Mouse (Mus musculus) telencephalon, adult 2 months (tissue): ENCODE results near the gene Mta1.
A peak's percentile ranks its signal among the peaks of the same experiment; 100 is the strongest.

Experiments
- DNase-seq: peaks from one replicate; pipeline ENCODE4 v3.0.0-alpha.2; 2011; ENCODE audit warnings: low read depth, low spot score

The Mta1 gene

DNA sequence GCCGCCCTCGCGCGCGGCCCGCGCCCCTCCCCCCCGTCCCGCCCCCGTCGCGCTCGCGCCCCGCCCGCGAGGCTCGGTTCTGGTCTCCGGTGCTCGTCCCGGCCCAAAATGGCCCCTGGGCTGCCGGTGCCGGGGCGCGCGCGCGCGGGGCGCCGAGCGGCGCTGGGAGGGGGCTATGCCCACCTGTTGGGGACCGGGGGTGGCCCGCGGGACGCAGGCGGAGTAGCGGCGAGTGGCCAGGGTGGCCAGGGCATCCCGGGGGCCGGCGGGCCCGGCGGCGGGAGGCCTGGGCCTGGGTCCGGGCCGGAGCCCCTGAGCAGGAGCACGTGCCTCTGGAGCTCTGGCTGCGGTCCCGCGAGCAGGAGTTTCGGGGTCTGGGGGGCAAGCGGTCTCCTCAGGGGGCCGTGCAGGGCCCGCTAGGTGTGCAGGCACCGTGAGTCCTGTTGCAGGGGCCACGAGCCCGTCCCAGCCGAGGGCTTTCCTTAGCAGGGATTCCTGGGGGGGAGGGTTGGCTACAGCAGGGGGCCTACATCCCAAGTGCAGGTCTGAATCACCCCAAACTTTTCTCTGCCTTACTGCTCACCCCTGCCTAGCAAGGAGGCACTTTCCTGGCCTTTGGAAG lies 563 bp downstream of the Mta1 start:
- DNase-seq, result no peak

DNA sequence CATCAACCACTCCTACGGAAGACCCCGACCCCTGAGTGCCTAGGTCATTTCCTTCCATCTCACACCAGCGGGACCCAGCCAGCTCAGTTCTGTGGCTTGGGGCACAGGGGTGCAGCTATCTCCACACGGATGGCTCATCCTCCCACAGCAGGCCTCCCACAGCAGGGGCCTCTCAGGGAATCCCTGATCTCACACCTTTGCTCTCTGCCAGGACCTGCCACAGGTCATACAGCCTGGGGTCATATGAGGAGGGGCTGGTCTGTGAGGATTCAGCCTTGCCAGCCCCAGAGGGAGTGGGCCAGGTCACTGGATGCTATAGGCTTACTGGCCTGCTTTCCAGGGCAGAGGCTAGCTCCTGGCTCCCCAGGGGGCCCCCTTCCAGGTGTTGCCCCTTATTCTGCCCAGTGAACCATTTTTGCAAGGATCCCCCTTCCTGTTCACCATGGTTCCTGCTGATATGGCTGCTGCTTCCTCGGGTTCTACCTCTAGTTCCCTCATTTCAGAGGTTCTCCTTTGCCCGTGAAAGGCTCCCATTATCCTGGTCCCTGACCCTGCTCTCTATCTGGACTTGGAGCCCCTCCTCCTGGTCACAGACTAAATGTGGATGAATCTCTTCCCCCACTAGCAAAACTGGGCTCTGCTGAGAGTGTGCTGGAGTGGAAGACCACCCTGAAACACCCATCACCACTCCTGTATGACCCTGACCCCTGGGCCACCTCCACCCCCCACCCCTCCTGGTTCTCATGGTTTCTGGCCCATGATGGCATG lies 1.6 kb downstream of the Mta1 start:
- DNase-seq, result no peak

DNA sequence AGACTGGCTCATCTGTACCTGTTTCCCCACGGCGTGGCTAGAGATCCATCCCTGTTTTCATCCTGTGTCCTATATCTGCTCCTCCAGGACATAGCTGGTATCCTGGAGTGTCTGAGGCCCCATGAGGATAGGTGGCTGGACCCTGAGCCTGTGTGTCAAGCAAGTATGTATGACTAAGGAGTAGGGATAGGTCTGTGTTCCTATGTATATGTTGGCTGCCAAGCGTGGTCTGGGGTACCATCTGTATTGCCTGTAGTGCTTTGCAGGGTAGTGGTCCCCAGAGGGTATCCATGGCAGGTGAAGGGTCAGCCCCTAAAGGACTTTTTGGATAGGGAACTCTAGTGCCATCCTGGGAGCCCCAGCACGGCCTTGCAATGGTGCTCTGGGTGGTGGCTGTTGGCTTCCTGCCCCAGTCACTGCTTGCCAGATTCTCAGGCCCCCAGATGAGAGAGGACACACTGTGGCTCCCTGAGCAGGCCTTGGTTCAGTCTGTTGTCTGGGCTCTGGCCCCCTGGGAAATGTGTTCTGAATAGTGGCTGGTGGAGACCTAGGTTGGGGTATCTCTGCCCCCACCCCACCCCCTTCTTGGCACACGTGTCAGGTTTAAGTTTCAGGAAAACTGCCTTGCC lies 2.5 kb downstream of the Mta1 start:
- DNase-seq, result no peak

DNA sequence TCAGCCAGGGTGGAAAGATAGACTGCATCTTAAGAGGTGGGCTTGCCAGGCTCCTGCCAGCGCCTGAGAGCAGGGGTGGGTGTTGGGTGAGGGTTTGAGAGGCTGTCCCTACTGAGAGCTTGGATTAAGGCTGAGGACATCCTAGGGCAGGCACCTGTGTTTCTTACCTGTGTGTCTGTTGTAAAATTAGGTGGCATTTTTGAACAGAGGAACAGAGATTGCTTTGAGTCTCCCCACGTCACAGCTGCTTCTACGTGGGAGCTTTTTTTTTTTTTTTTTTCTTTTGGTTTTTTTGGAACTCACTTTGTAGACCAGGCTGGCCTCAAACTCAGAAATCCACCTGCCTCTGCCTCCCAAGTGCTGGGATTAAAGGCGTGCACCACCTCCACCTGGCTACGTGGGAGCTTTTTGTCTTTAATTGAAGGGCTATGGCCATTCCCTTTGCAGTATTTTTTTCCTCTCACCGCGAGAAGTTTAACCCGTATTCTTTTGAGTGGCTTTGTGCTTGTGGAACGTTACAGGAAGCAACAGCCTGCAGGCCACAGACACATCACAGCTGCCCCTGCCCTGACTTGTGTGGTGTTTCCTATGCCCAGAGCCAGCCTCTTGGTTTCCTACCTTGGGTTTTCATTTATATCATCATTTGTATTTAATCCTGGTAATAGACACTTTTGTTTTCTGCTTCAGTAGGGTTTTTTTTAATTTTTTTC lies 3.3 kb downstream of the Mta1 start:
- DNase-seq, result no peak

DNA sequence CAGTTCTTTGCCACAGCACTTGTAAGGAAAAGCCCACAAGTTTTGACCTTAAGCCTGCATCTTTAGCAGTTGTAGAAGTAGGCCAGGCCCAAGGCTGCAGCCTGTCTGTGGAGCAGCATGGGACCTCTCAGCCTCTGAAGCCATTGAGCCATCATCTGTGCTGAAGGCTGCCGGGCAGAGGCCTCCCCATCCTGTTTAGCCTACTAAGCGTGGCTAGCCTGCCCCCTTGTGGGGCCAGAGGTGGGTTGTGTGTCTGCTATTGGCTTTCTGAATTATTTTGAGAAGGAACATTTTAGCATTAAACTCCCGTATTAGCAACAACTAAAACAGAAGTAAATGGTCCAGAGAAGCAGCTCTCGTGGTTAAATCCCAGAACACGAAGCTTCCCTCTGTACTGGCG lies 4.4 kb downstream of the Mta1 start:
- DNase-seq, result peak; percentile 18

DNA sequence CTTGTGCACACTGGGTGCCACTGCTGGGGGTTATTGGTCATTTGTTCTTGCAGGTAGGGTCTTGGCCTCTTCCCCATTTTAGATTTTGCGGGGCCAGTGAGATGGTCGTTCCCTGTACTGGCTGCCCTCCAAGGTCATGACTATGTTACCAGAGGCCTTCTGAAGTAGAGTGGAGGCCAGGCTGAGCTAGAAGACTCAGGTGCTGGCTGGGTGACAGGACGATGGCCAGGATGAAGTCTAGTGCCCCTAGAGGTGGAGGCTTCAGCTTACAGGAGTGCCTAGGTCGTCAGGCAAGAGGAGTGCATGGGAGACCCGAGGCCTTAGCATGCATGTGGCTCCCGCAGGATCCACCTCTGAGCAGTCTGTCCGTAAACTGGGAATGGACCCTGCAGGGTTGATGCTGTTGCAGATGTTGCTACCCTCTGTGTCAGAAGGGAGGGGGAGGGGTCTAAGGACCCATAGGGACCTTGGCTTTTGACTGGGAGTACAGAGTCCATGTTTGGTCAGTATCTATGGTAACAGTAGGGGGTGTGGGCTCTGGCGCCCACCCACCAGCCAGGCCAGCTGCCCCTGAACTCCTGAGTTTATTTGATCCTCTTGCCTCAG lies 5.9 kb downstream of the Mta1 start:
- DNase-seq, result no peak

DNA sequence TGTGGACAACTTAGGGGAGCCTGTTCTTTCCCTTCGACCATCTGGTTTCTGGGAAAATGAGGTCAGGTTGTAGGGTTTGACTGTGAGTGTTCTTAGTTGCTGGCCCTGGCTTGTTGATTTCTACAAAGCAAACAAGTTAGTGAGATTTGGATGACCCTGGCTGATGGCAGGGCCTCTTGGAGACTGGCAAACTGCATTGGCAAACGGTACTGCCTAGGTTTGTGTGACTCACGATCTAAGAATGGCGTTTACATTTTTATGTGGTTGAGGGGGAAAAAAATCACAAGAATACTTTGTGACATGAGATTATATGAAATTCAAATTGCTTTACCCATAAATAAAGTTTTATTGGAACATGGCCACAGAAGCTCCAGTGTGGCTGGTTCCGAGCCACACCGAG lies 8.3 kb downstream of the Mta1 start:
- DNase-seq, result peak; percentile 45

DNA sequence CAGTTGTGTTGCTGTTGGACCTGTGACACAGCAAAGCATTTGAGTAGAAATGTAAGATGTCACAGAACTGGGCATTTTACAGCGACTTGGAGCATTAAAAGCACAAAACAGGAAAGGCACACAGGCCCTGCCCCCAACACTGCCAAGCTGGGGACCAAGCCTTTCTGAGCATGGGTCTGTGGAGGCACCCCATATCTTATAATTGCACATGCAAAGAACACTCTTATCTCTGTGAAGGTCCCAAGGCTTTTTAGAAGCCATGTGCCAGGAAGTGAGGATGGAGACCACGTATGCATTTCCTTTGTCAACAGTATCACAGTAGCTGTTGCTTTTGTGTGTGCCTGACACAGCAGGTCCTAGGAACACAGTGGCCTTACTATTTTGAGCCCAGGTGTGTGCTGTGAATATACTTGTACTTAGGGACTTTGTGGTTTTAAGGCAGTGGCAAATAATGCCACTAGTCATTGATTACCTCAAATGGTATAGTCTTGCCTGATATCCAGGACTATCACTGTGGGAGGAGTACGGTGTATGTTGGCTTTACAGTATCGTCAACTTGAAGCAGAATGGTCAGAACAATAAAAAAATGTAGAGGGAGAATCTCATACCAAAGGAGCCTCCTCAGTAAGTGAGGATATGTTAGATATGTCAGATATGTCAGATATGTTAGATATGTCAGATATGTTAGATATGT lies 9.5 kb downstream of the Mta1 start:
- DNase-seq, result no peak

DNA sequence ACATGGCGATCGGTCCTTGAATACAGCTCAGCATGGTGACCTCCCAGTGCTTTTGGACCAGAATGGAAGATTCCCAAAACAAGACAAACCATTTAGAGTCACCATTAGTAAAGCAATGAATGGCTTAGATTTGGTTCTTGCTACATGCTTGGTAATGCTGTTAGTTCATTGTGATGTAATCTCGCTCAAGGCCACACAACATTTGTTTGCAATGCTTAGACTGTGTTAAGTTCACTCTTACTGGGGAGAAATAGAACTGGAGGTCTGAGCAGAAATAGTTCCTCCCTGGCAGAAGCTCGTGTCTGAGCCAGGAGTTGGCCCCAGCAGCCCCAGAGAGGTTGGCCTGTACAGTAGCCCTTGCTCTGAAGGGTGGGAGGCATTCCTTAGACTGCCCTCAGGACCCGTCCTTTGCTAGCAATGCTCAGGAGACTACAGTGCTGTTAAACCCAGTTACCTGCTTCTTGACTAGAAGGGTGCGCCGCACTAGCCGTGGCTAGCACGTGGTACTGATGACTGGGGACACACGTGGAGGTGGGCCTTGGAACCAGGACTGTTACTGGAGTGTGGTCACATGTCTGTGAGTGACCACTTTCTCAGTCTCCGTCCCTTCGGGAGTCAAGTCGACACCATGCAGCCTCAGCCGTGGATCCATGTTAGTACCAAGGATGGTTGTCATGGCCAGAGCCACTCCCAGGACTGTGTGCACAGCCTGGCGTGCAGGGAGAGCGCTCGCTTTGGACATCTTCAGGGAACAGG lies 10.6 kb downstream of the Mta1 start:
- DNase-seq, result no peak

DNA sequence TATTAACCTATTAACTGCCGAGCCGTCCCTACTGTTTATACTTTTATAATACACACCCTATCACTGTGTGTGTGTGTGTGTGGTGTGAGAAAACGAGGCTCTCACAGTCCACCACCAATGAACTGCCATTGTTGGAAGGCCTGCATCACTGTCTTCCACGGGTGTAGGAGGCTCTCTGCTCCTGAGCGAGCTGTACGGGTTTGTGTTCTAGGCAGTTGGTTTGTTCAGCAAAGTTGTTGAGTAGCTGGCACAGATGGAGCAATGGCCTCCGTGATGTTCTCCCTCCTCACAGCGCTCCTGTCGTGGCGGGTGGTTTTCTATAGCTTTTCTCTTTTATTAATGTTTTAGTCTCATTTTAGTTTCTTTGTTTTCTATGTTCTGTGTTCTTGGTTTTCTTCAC lies 11.7 kb downstream of the Mta1 start:
- peak; percentile 41 for DNase-seq

DNA sequence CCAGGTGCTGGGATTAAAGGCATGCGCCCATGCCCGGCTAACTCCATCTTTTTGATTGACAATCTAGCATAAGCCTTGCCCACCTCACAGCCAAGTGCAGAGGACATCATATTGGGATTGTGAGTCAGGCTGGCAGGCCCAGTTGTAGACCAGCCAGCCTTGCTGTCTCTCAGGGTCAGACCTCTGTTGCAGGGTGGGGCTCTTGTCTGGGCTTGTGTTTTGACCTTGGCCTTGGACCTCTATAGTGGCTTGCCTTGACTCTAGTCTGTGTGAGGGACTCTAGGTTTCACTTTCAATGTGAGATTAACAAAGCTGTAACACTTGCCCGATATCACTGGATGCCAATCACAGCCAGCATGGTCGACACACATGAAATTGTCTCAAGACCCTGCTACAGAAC lies 16.1 kb downstream of the Mta1 start:
- DNase-seq, result no peak

DNA sequence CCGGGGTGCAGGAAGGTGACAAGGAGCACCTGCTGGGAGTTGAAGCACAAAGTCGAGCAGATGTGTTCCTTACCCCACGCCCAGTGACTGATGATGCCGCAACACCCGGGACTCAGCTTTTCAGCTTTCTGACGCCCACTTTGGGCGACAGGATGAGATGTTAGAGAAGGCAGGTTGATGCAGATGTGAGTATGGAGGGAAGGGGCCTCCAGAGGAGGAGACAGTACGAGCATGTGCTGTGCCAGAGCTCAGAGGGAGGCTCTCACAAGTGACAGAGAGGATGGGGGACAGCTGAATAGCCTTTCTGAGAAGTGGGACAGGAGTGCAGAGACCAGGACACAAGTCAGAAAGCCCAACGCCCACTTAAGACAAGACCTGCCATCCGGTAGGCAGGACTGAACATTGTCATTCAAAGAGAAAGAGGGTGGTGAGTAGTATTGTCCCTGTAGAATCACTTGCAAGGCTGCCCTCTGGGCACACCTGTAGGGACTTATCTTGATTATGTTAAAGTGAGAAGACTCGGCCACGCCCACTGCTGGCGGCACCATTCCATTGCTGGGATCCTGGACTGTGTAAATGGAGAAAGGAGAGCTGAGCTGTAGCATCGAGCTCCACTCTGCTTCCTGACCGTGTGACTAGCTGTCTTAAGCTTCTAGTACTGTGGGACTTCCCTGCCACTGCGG lies 16.9 kb downstream of the Mta1 start:
- no peak for DNase-seq

DNA sequence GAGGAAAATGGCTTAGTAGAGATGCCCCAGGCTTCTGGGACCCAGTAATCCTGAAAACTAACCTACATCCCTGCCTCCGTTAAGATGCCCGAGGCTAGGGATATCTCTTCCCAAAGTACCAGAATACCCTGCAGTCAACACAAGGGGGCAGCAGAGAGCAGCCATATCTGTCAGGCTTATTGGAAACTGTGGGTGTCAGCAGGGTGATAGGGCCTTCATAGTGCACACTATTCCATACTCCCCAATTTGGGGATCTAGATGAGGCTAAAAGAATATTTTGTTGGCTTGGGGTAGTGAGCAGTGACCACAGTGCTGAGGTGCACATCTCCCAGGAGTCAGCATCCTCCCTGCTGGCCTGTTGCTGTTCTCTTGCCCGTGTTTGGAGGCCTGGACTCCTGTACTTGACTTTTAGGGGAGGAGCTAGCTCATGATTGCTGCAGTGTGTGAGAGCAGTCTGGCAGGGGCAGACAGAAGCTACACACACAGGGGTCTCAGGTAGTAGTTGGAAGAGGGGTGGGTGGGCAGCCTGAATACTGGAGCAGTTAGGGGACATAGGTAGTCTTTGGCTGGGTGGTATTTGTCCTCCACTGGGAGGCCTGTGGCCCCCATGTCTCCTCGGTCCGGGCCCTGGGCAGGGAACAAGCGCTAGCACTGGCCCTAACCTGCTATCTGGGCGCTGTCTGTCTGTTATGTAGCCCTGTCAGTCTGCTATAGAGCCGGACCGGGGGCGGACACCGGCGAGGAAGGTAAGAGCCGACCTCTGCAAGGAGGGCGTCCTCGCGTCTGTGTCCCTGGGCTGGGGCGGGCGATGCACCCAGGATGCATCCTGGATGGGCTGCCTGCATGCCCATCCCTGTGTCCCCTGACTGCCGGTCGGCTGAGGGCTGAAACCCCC lies 21.7 kb downstream of the Mta1 start:
- no peak for DNase-seq

DNA sequence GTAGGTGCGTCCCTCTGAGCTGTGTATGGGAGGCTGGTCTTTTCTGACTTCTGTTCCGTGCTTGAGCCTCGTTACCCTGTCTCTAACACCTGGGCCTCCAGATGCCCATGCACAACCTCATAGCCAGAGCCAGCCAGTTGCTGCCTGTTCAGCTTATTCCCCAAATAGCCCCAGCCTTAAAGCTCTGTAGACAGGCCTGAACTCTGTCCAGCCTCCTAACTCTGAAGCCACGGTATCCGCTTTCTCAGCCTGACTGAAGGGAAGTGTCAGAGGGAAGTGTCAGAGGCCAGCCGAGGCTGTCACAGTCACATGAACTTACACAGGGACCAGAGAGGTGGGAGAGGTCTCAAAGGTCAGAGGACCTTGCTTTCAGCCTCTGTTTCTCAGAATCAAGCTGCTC lies 26.6 kb downstream of the Mta1 start:
- DNase-seq, result no peak

DNA sequence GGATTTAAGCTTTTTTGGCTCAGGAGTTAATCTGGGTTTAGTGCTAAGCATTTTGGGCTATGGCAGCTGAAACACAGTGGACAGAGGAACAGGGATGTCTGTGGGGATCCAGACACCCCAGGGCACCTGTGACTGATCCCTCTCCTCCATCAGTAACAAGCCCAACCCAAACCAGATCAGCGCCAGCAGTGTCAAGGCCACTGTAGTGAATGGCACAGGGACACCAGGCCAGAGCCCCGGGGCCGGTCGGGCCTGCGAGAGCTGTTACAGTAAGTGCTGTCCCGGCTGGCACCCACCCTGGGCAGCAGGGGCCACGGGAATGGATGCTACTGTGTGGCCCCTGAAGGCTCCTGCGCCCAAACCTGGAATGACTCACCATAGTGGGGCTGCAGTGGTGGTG lies 32.7 kb downstream of the Mta1 start:
- DNase-seq, result no peak

DNA sequence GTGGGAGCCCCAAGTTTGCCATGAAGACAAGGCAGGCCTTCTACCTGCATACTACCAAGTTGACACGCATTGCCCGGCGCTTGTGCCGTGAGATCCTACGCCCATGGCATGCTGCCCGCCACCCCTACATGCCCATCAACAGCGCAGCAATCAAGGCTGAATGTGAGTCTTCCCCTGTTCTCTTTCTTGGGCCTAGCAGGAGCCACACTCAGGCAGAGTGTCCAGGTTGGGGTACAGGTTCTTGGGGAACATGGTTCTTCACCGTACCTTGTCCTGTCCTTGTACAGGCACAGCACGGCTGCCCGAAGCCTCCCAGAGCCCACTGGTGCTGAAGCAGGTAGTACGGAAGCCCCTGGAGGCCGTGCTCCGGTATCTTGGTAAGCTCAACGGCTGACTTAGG lies 33.5 kb downstream of the Mta1 start:
- no peak for DNase-seq

DNA sequence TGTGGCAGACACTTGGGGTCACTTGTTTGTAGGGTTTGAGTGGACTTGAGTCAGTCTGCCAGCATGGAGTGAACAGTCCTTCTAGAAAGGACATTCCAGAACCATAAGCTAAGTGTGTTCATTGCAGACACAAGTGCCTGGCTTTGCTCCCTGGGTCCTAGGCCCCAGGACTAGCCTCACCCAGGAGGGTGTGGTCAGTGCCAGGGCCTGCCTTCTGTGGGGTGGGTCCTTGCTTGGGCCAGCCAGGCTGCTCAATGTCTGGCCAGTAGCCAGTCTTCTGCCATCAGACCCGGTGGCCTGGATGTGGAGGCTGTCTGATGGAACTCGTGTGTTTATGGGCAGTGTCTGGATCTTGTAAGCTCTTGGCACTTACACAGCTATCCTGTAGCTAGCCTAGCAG lies 34.5 kb downstream of the Mta1 start:
- DNase-seq, result no peak

DNA sequence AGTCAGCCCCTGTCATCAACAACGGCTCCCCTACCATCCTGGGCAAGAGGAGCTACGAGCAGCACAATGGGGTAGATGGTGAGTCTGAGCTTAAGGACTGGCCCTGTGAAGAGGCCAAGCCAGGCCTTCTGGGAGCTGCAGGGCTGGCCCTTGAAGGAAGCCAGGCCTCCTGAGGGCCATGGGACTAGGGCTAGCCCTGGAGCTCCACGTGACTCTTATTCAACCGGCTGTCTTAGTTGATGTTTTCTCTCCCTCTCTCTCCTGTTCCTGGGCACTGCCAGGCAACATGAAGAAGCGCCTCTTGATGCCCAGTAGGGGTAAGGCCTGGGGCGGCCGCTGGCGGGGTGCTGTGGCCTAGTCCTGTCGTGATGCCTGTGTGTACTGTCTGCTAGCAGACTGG lies 35.2 kb downstream of the Mta1 start:
- no peak for DNase-seq

DNA sequence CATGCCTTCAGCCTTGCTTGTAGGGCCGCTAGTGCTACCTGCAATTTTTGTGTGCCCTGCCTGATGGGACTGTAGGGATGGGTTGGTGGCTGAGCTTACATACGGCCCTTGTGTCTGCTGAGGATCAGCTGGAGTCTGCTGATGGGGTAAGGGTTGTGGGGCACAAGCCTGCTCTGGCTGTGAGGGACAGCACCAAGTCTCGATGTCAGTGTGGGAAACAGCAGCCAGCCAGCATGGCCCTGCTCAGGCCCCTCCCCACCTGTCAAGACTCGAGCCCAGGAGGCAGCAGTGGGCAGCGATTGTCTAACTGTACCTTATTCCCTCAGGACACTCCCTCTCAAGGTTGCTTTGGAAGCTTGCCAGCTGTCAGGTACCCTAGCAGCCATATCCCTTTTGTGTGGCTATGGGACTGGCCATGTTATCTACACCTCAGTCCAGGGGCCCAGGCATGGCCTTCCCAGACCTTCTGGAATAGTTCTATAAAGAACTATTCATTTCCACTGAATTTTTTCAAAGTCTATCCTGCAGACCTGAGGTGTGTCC lies 35.9 kb downstream of the Mta1 start:
- no peak for DNase-seq
